16 mouse cellular contexts compared by ENCODE assay signal in the genomic region with DNA sequence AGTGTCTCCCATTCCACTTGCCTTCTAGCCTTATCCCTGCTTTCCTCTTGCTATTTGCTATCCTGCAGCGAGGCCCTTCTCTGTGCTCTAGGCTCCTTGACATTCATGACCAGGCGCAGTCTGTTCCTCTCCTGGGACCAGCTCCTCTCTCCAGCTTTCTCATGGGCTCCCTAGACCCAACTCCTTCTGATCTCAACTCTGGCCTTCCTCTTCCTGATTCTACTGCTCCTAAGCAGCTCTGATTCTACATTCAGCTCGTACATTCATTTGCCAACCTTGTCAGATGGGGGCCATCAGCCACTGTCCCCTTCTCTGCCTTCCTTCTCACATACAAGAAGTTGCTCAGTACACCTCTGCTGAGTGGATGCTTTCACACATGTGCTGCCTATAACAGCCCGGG.
"Had no signal": no experiment of that assay in that cellular context is flagged by ENCODE, and none has a peak within 500 bp of the region (broad histone marks: within the 10 kb centered on the region; RNA-seq: fewer than 3 reads in every experiment).

No protein-coding gene starts in this region.

- H3K4me1 ChIP-seq: neural tube, embryonic 13.5 days; neural tube, embryonic 15.5 days; stomach, embryonic 15.5 days had no signal

- H3K9me3 ChIP-seq: neural tube, embryonic 13.5 days; neural tube, embryonic 15.5 days; stomach, embryonic 15.5 days had no signal

- H3K36me3 ChIP-seq: neural tube, embryonic 13.5 days; neural tube, embryonic 15.5 days; stomach, embryonic 15.5 days had no signal

- H3K27ac ChIP-seq: neural tube, embryonic 13.5 days; neural tube, embryonic 15.5 days; stomach, embryonic 15.5 days; stomach, postnatal 0 days had no signal

- DNase-seq: retina, postnatal 1 day; right cerebral cortex, adult 18-20 months; right cerebral cortex, postnatal 14 days; right cerebral cortex, postnatal 25 days; right cerebral cortex, postnatal 4 days; spleen, adult 18-20 months; thymus, adult 18-20 months; thymus, adult 2 months; thymus, postnatal 14 days; thymus, postnatal 25 days; thymus, postnatal 36 days; thymus, postnatal 4 days had no signal

- H3K4me3 ChIP-seq: neural tube, embryonic 13.5 days; neural tube, embryonic 15.5 days; stomach, embryonic 15.5 days had no signal

- H3K27me3 ChIP-seq: neural tube, embryonic 13.5 days; neural tube, embryonic 15.5 days; stomach, embryonic 15.5 days had no signal
